Mouse (Mus musculus) liver, adult 2 months (tissue): ENCODE measurements around the gene Rpl23a.

Experiments used
- CTCF ChIP-seq: fragments of 200-500 bp; IDR thresholded peaks from 2 replicates; pipeline ENCODE4 v1.5.1; 2011; ENCODE audit warnings: low read depth, low read length, control low read depth
- POLR2A ChIP-seq: fragments of 200-500 bp; IDR thresholded peaks from 2 replicates; pipeline ENCODE4 v1.6.1; 2011; ENCODE audit warnings: low read length, control low read depth; ENCODE audit not compliant: insufficient read depth; ENCODE audit errors: extremely low read depth

DNA sequence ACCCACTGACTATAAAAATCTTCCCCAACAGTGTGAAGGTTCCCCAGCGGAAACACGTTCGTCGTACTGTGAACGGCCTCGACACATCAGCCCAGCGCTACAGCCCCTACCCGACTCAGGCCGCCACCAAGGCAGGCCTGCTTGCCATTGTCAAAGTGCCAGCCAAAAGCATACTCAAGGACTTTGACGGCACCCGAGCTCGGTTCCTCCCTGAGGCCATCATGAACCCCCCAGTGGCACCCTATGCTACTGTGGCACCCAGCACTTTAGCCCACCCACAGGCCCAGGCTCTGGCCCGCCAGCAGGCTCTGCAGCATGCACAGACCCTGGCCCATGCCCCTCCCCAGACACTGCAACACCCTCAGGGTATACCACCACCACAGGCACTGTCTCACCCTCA is 29.6 kb downstream of the Rpl23a start:
- TF ChIP-seq POLR2A = no peak
- TF ChIP-seq CTCF = no peak
